Mouse (Mus musculus): ENCODE measurements around the gene Kcnrg.
"Not testable (repeated sequence)": the region's sequence is repeated elsewhere in the genome, so short reads cannot be mapped to it uniquely, and the experiment has no call there.

Gene Kcnrg

GRCm38 (mm10) chr14:61607157-61607556 lies at the start of gene Kcnrg:
Gene Kcnrg (plus strand): TSS chr14:61607457.
- no peak for ATAC-seq (ENCODE audit: low TSS enrichment)

DNA sequence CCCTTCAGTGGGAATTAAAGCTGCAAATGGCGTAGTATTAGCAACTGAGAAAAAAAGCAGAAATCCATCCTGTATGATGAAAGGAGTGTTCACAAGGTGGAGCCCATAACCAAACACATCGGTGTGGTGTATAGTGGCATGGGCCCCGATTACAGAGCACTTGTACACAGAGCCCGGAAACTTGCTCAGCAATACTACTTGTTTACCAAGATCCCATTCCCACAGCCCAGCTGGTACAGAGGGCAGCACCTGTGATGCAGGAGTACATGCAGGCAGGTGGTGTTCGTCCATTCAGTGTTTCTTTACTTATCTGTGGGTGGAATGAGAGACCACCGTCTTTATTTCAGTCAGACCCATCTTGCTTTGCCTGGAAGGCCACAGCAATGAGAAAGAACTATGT lies 48.4 kb upstream of the Kcnrg start:
- ATAC-seq (ENCODE audit: low TSS enrichment) = no peak

- ATAC-seq (ENCODE audit: low TSS enrichment) = no peak
Observed at GRCm38 (mm10) chr14:61559856-61560255, 47.4 kb upstream of the Kcnrg start.

DNA sequence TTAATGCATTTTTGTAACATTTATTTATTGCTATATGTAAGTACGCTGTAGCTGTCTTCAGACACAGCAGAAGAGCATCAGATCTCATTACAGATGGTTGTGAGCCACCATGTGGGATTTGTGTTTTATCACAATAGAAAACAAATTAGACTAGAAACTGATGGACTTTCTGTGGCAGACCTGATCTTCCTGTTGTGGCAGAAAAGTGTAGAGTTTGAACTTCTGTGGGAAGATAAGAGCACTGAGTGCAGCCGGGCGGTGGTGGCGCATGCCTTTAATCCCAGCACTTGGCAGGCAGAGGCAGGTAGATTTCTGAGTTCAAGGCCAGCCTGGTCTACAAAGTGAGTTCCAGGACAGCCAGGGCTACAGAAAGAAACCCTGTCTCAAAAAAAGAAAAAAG lies 41.0 kb upstream of the Kcnrg start:
- not testable (repeated sequence) for ATAC-seq (ENCODE audit: low TSS enrichment)

GRCm38 (mm10) chr14:61569344-61569743 lies 37.9 kb upstream of the Kcnrg start:
- ATAC-seq (ENCODE audit: low TSS enrichment) = no peak

DNA sequence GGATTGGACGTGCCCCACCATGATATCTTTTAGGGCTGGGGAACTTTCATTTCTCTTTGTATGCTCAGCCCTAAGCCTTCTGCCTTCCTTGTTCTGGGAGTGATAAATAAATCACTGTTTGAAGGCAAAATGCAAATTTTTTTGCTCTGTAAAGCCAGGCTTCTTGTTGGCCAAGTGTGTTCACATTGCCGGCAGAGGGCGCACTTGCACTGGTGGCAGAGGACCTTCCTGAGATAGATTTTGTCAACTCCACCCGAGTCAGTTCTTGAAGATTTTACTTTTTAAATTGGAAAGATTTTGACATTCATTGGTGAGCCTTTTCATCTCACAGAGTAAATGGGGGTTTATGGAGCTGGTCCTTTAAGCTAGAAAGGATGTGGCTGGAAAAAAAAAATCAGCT lies 35.9 kb upstream of the Kcnrg start:
- 0 out of 2 replicates have a peak, but pooled peaks have one; percentile 77 for ATAC-seq (ENCODE audit: low TSS enrichment)

DNA sequence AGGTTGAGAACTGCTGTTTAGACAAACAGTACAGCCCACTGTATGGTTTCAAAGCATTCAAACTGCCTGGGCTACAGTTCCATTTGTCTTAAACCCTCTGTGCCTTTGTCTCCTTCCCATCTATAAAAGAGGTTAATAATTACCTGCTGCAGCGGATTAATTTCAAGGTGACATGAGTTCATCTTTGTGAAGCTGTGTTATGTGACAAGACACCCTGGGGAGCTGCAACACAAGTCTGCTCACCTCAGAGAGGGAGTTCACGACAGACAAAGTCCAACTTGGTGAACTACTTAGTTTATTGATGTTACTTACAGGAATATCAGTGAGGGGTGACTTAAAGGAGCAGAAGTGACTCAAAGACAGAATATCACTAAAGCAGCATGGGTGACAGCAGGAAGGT lies 35.1 kb upstream of the Kcnrg start:
- no peak for ATAC-seq (ENCODE audit: low TSS enrichment)

GRCm38 (mm10) chr14:61575066-61575465 lies 32.2 kb upstream of the Kcnrg start:
- ATAC-seq (ENCODE audit: low TSS enrichment) = no peak

- ATAC-seq (ENCODE audit: low TSS enrichment) = no peak
Observed at GRCm38 (mm10) chr14:61575941-61576340, 31.3 kb upstream of the Kcnrg start.

DNA sequence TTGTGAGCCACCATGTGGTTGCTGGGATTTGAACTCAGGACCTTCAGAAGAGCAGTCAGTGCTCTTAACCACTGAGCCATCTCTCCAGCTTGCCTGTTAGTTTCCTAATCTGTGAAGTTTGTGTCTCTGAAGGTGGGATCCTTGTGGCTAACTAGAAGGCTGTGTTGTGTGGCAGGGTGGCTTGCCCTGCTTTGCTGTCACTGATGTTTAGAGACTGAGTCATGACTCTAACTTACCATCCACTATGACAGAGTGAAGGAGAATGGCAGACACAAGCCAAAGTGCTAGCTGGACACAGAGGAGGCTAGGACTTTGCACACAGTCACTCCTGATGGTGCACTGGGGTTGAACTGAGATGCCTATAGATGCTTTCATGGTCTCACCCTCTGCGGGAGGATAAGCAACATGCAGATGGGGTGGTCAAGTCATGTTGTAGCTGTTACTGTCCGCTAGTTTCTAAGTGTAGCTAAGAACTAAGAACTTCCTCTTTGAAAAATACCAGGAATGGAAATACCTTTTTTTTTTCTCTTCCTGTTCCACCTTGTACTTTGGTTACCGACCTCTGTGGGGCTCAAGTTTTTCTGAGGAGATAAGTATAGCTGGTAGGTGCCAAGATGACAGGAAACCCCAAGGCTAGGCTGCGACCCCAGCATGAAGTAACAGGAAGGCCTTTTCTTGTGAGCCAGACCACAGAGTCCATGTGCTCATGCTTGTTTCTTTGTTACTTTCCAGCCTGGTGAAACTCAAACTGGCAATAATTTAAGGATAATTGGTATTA lies 17.8 kb upstream of the Kcnrg start:
- ATAC-seq (ENCODE audit: low TSS enrichment) = no peak

- ATAC-seq (ENCODE audit: low TSS enrichment) = no peak
Observed at GRCm38 (mm10) chr14:61596719-61597426, 10.4 kb upstream of the Kcnrg start.

GRCm38 (mm10) chr14:61597968-61598367 lies 9.3 kb upstream of the Kcnrg start, which contains the start of gene Trim13:
Gene Trim13 (plus strand): TSS chr14:61598247.
- ATAC-seq (ENCODE audit: low TSS enrichment) = no peak

GRCm38 (mm10) chr14:61599057-61599806 lies 8.0 kb upstream of the Kcnrg start:
- ATAC-seq (ENCODE audit: low TSS enrichment) = peak; percentile 95

GRCm38 (mm10) chr14:61601348-61601747 lies 5.9 kb upstream of the Kcnrg start:
- ATAC-seq (ENCODE audit: low TSS enrichment) = no peak

GRCm38 (mm10) chr14:61603069-61603755 lies 4.0 kb upstream of the Kcnrg start:
- ATAC-seq (ENCODE audit: low TSS enrichment) = no peak

GRCm38 (mm10) chr14:61604081-61604480 lies 3.2 kb upstream of the Kcnrg start:
- no peak for ATAC-seq (ENCODE audit: low TSS enrichment)

DNA sequence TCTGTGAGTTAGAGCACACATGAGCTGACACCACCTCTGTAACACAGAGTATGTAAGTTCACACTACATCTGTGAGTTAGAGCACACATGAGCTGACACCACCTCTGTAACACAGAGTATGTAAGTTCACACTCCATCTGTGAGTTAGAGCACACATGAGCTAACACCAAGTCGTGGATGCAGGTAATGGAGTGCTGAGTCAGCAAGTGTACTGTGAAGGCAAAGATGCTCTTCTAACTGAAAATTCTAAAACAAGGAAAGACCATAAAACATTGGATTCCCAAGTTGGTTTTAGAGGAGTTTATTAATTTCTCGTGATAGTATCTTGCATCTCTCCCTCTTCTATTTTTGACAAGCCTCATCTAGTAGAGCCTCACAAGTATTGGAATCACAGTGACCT lies 1.2 kb upstream of the Kcnrg start:
- ATAC-seq (ENCODE audit: low TSS enrichment) = not testable (repeated sequence)

DNA sequence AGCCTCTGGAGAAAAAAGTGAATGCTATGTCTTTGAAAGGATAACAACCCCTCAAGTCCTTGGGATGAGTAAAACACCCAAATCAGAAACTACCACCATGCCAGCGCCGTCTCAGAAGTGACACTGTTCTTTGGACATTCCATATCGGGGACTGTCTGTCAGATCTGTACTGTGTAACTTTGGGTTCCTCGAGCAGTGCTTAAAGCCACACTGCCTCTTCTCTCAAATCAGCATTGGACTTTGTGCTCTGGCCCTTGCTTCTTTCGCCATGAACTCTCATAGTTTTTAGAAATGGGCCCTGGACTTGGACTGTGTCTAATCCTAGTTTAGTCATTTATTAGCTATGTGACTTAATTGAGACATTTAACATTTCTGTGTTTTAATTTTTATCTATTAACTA lies 4.5 kb downstream of the Kcnrg start:
- ATAC-seq (ENCODE audit: low TSS enrichment) = no peak

DNA sequence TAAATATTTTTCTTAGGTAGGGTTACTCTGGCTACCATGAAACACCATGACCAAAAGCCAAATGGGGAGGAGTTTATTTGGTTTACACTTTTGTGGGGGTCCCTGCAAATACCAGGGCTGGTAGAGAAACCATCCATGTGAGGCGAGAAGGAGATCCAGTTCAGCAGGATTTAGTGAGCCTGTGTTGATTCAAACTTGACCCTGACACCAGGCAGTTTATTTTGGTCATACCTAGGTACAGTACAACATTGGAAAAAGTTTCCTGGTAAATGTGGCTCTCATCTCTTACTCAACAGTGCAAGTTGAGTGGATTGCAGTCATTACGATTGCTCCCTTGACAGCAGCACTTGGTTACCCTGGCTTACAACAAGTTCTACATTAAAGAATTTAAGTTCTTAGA lies 6.1 kb downstream of the Kcnrg start:
- ATAC-seq (ENCODE audit: low TSS enrichment) = no peak

GRCm38 (mm10) chr14:61620371-61620770 lies 13.1 kb downstream of the Kcnrg start:
- ATAC-seq (ENCODE audit: low TSS enrichment) = no peak

DNA sequence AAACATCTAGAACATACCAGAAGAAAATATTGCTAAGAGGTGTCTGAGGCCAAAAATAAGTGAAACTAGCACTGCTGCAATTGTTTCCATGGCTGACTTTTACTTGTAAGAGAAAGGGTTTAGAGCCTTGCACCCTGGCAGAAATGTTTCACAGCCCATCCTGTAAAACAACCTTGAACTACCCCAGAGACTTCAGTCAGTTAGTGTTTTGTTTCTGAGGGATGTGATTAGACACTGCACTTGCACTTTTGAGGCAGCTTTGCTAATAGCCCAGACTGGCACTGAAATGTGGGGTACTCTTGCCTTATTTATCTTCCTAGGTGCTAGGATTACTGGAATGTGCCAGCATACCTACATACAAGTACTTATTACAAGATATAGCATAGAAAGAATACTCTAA lies 28.7 kb downstream of the Kcnrg start:
- no peak for ATAC-seq (ENCODE audit: low TSS enrichment)

- ATAC-seq (ENCODE audit: low TSS enrichment) = no peak
Observed at GRCm38 (mm10) chr14:61642668-61643067, 35.4 kb downstream of the Kcnrg start.
